Mouse (Mus musculus) heart, embryonic 14.5 days (tissue): Measurements from ENCODE around the gene Axdnd1. TPM values are rescaled to one million over a fixed set of nuclear protein-coding genes. Genes with fewer than 3 reads are reported as not detected.

Experiments
- polyA plus RNA-seq: library from polyadenylated mRNA; unstranded; fragments of >200 nt; fragmentation: Nextera tagmentation; extraction: Ambion mirVana; gene quantifications from 2 replicates; pipeline ENCODE4 v1.2.1, GENCODE M21; 2014

Axdnd1 gene
- polyA plus RNA-seq, 1 experiment from 2014 or later, result 0.35 TPM

Other genes starting within 250 kb of the Axdnd1 start
- 2.4 and 2.6 TPM in 2 replicates for gene Fam163a, start 216.1 kb downstream of the Axdnd1 start, polyA plus RNA-seq
- 0.08 TPM in 1 of 2 replicates, not detected in the other for gene Tdrd5, start 117.5 kb downstream of the Axdnd1 start, polyA plus RNA-seq
- gene Nphs2, start 110.4 kb downstream of the Axdnd1 start, polyA plus RNA-seq, result not detected in 2 replicates
- 574 and 616 TPM in 2 replicates for gene Gm2000, start 55.1 kb downstream of the Axdnd1 start, polyA plus RNA-seq
- gene Soat1, start 53.2 kb upstream of the Axdnd1 start, polyA plus RNA-seq, result 32.2 and 32.7 TPM in 2 replicates
- 0.74 and 0.82 TPM in 2 replicates for gene Gm10031, start 102.9 kb upstream of the Axdnd1 start, polyA plus RNA-seq
- 3.7 and 4.2 TPM in 2 replicates for gene Abl2, start 137.6 kb upstream of the Axdnd1 start, polyA plus RNA-seq